24 mouse cellular contexts compared by ENCODE assay signal in the genomic region with DNA sequence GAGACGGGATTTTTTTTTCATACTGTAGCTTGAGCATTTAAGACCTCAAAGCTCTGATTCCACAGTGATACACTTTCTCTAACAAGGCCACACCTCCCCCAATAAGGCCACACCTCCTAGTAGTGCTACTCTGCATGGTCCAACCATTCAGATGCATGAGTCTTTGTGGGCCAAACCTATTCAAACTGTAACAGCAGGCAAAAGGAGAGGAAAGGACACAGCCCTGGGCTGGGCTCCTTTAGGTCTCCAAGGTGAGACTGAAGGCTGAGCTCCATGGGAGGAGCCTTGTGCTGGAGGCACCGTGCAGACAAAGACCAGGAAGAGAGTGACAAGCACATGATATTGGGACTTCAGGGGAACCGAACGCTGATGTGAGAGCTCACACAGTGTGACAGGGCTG.
"Had no signal": no experiment of that assay in that cellular context is flagged by ENCODE, and none has a peak within 500 bp of the region (broad histone marks: within the 10 kb centered on the region; RNA-seq: fewer than 3 reads in every experiment).

No protein-coding gene starts in this region.

- DNase-seq: gastrocnemius, adult 2 months; gastrocnemius, postnatal 10 days; gastrocnemius, postnatal 25 days; heart, adult 18-20 months; heart, postnatal 14 days; heart, postnatal 36 days; kidney, adult 11 months; kidney, adult 2 months; kidney, adult 9 months; kidney, postnatal 14 days; kidney, postnatal 36 days; liver; liver, embryonic 13.5 days had no signal

- H3K36me3 ChIP-seq: heart, embryonic 15.5 days; hindbrain, embryonic 15.5 days; kidney, embryonic 15.5 days; limb, embryonic 10.5 days; limb, embryonic 12.5 days; liver, embryonic 13.5 days; liver, embryonic 15.5 days had no signal

- H3K4me1 ChIP-seq: heart, embryonic 13.5 days; heart, embryonic 15.5 days; hindbrain, embryonic 13.5 days; hindbrain, embryonic 15.5 days; kidney, embryonic 15.5 days; limb, embryonic 10.5 days; limb, embryonic 12.5 days; liver, embryonic 13.5 days; liver, embryonic 15.5 days had no signal

- H3K9me3 ChIP-seq: heart, embryonic 13.5 days; heart, embryonic 15.5 days; hindbrain, embryonic 13.5 days; hindbrain, embryonic 15.5 days; kidney, embryonic 15.5 days; limb, embryonic 10.5 days; limb, embryonic 12.5 days; liver, embryonic 13.5 days; liver, embryonic 15.5 days had no signal

- H3K4me3 ChIP-seq: gastrocnemius, adult 2 months; heart, embryonic 13.5 days; heart, embryonic 15.5 days; hindbrain, embryonic 13.5 days; hindbrain, embryonic 15.5 days; kidney, embryonic 15.5 days; left cerebral cortex, adult 2 months; limb, embryonic 10.5 days; limb, embryonic 12.5 days; liver, embryonic 13.5 days; liver, embryonic 15.5 days had no signal

- H3K27me3 ChIP-seq: liver, embryonic 13.5 days; liver, embryonic 15.5 days had no signal

- H3K27ac ChIP-seq: gastrocnemius, adult 2 months; heart, embryonic 13.5 days; heart, embryonic 15.5 days; hindbrain, embryonic 13.5 days; hindbrain, embryonic 15.5 days; hindbrain, postnatal 0 days; kidney, embryonic 15.5 days; kidney, postnatal 0 days; left cerebral cortex, adult 2 months; limb, embryonic 10.5 days; limb, embryonic 12.5 days; liver, embryonic 13.5 days; liver, embryonic 15.5 days had no signal
